Mouse (Mus musculus) heart, adult 11 months (tissue): ENCODE measurements around the gene Hist1h2ag.
A peak's percentile ranks its signal among the peaks of the same experiment; 100 is the strongest.

Source experiments
- DNase-seq: peaks from one replicate; pipeline ENCODE4 v3.0.0; 2022

The Hist1h2ag gene

DNA sequence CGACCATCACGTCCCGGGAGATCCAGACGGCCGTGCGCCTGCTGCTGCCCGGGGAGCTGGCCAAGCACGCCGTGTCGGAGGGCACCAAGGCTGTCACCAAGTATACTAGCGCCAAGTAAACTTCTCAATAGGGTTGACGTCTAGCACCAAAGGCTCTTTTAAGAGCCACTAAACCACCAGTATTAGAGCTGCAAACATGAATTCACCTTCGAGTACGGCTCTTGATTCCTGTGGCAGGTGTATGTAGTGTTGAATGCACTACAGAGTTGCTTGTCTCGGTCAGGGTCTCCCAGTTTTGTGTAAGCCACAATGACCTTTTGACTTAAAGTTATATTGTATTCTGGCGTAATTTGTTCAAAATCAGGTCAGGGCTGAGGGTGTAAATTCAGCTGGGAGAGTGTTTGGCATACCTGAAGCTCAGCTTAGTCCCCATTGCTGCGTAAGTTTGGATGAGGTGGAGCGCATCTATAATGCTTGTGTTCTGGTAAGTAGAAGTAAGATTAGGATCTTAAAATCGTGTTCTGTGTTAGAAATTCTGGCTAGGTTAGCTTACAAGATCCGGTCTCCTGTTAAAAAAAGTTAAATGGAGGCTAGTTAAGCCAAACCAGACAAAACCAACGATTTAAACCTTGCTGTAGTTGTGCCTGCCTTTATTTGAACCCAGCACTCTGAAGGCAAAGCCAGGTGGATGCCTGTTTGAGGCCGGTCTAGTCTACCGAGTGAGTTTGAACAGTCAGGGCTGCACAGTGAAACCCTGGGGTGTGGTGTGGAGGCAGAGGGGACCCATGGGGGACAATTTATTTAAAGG, 6.4 kb downstream of the Hist1h2ag start:
- DNase-seq = no peak

DNA sequence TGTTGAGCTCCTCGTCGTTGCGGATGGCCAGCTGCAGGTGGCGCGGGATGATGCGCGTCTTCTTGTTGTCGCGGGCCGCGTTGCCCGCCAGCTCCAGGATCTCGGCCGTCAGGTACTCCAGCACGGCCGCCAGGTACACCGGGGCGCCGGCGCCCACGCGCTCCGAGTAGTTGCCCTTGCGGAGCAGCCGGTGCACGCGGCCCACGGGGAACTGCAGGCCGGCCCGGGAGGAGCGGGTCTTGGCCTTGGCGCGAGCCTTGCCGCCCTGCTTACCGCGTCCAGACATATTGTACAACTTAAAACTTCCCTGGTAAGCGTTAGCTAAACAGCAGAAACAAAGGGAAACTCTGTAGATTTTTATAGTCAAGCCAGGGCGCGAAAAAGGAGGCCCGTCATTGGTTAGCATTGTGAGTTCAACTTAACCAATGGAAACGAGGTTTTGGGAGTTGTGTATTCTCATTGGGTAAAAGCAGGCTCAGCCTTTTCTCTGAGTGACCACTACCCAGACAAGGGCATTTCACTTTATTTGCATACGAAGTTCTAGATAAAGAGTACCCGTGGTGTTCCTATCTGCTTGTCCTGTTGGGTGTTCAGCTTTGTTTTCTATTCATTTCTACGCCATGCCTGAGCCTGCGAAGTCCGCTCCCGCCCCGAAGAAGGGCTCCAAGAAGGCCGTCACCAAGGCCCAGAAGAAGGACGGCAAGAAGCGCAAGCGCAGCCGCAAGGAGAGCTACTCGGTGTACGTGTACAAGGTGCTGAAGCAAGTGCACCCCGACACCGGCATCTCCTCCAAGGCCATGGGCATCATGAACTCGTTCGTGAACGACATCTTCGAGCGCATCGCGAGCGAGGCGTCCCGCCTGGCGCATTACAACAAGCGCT, 7.2 kb downstream of the Hist1h2ag start, which contains the start of the genes Hist1h2ah and Hist1h2bk:
Hist1h2ah (minus strand) TSS at position 302 of the 882 bp plus-strand sequence.
Hist1h2bk (plus strand) TSS at position 604 of the 882 bp plus-strand sequence.
- peak; percentile 98 for DNase-seq

DNA sequence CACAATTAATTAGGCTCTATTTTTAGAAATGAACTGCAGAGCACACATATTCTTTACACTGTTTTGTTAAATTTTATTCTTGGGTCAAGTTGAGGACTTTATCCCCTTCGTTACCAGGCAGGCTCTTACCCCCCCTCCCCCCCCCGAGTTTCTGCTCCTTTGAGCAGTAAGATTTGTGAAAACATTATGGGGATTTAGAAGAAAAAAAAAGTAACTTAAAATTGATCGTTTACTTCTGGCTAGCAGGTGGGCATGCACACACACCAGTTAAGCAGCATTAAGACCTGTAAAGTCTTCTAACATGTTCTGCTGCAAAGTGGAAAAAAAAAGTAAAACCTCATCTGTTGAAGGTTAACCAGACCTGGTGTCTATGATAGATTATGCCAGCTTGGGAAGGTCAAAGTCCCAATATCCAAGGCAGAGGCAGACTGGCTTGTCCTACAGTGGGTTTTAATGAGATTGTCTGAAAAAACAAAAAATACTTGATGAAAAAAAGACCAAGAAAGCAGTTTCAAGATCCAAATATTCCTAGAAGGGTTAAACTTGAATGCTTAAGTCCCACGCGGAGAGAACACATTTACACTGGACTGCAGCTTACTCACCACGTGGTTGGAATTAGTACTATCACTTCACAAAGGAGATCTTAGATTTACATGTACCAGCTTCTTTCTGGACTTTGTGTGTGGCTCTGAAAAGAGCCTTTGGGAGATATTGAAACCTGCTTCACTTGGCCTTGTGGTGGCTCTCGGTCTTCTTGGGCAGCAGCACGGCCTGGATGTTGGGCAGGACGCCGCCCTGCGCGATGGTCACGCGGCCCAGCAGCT, 8.1 kb downstream of the Hist1h2ag start:
- DNase-seq = no peak

- peak; percentile 61 for DNase-seq
Observed at GRCm38 (mm10) chr13:22033741-22034442, 8.9 kb downstream of the Hist1h2ag start.

GRCm38 (mm10) chr13:22030493-22030892, 12.3 kb downstream of the Hist1h2ag start:
- no peak for DNase-seq

GRCm38 (mm10) chr13:22029928-22030327, 12.8 kb downstream of the Hist1h2ag start:
- peak; percentile 31 for DNase-seq

DNA sequence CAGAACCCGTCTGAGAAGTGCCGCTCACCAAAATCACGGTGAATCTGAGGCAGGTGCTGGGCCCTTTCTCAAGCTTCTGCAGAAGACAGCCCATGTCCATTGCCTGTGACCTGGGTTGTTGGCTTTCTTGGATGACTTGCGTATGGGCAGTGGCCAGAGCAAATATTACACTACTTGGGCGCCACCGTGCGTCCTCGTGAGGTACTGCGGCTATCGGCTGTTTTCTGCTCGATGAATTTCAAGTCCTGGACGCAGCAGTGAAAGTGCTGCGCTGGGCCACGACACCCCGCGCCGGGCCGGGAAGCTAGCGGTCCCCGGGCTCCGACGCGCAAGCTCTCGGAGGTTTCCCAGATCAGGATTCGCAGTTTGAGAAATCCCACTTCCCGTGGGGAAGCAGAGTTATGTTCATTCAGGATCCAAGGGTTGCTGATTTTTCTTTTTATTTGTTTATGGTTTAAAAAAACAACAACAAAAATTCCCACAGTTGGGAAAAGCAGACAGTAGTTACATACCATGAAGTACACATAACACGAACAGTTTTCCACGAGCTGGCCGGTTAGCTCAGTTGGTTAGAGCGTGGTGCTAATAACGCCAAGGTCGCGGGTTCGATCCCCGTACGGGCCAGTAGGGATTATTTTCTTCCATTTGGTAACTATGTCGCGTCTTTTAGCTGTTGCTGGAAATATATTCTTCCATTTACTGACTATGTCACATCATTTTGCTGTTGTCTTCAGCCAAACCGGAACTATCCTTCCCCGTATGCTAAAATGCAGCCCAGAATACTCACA, 13.9 kb downstream of the Hist1h2ag start:
- peak; percentile 99 for DNase-seq

GRCm38 (mm10) chr13:22026058-22027031, 16.4 kb downstream of the Hist1h2ag start:
- peak; percentile 94 for DNase-seq

DNA sequence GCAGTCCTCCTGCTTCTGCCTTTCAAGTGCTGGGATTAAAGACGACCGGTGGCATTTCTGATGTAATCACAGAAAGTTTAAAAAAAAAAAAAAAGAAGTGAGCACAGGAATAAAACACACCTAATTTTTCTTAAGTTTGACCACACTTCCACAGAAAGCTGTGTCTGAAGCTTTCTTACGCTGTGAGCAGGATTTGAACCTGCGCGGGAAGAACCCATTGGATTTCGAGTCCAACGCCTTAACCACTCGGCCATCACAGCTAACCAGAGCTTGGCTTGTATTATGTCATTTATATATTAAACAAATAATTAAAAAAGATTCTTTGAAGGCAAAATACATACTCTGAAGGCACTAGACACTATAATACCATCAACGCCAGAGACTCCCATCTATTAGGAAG, 20.5 kb downstream of the Hist1h2ag start:
- peak; percentile 94 for DNase-seq

DNA sequence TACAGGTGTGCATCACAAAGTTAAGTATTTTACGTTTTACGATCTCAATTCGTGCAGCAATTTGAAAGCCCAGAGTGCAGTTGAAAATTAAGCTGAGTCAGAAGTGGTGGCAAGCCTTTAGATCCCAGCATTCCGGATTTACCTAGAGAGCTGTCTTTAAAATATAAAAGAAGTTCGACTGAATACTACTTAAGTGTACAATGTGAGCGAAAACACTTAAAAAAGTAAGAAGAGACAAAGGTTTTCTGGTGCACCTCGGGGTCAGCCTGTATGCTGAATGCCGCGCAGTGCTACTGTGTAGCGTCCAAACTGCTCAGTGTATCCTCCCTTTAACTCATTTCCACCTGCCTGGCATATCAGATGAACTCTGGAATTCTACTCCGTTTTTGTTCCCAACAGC, 21.2 kb downstream of the Hist1h2ag start:
- peak; percentile 81 for DNase-seq

GRCm38 (mm10) chr13:22020901-22021339, 21.8 kb downstream of the Hist1h2ag start:
- DNase-seq = peak; percentile 95

GRCm38 (mm10) chr13:22019934-22020835, 22.6 kb downstream of the Hist1h2ag start:
- peak; percentile 92 for DNase-seq

GRCm38 (mm10) chr13:22015479-22016450, 27.0 kb downstream of the Hist1h2ag start:
- DNase-seq = peak; percentile 95

- no peak for DNase-seq
Observed at GRCm38 (mm10) chr13:22014411-22014845, 28.3 kb downstream of the Hist1h2ag start.

DNA sequence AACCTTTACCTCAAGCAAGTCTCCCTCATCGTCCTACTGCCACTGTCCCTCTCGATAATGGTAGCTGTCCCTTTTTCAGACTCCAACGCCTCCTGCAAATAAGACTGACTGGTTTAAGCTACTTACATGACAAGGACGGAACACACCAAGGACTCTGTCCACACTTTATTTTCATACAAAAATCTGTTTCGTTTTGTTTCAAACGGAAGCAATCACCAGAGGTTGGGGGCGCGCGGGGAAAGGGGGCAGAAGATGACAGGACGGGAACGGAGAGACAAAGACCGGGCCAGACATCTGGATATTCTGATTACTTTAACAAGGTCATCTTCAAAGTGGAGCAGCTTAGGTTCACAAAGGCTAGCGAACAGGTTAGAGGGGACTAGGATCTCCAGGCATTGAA, 29.0 kb downstream of the Hist1h2ag start:
- no peak for DNase-seq

DNA sequence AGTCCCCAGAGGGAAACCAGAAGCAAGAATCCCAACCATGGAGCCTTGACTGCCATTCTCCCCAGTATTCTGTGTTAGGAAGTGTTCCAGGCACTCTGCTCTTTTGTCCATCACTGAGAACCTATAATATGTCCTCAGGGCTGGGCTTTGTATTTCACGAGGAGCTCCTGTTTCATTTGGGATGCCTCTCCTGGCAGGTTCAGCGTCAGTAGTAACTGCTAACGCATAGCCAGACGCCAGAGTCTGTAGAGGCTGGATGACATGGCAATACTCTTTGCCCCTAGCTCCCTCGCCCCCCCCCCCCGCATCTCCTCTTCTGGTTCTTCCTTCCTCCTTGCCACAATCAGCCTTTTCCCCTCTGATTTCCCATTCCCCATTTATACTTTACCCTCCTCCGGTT, 33.1 kb downstream of the Hist1h2ag start, which contains the start of gene Prss16:
Prss16 (minus strand) TSS at position 101 of the 400 bp plus-strand sequence.
- no peak for DNase-seq

DNA sequence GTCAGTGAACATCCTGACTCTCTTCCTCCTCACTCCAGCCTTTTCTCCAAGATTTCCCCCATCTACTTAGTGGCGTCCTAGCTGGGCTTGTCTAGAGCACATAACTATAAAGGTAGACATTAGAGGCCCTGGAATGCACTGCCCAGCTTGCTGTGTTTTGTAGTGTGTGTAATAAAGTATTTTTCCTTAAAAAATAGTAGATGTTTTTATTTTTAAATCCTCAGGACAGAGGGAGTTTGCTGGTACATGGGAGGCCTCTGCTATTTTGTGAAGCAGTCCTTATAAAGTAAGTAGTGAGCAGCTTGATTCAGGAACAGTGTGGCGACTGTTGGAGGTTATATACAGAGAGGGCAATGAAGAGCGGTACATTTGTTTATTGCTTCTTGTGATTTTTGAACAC, 34.0 kb downstream of the Hist1h2ag start:
- peak; percentile 64 for DNase-seq
